Mouse (Mus musculus) gastrocnemius, postnatal 14 days (tissue): ENCODE data around the gene Tssk2. TPM values are rescaled to one million over a fixed set of nuclear protein-coding genes. Genes with fewer than 3 reads are reported as not detected.

Experiments used
- DNase-seq: peaks from one replicate; pipeline ENCODE4 v3.0.0; 2021; ENCODE audit warnings: mixed read lengths
- intact Hi-C: fragments of 180-260 bp; cut with DNase I; formaldehyde crosslinking; loops from one replicate; pipeline ENCODE4 v1.15.1; 2025; ENCODE audit warnings: low total_unique reads
- total RNA-seq, 2 experiments: library from RNA; stranded (reverse); gene quantifications; 2 replicates each; pipeline ENCODE4 v1.2.3; 2021

The Tssk2 gene
- total RNA-seq, 2 experiments from 2014 or later, result not detected

- no peak for DNase-seq
- intact Hi-C loops, result no loop called here
Measured at GRCm38 (mm10) chr16:17938187-17938586, 39.8 kb downstream of the Tssk2 start.

GRCm38 (mm10) chr16:17938821-17939220, 40.4 kb downstream of the Tssk2 start:
- DNase-seq, result peak; percentile 40

GRCm38 (mm10) chr16:17939255-17939751, 40.9 kb downstream of the Tssk2 start:
- DNase-seq, result no peak
- intact Hi-C loops, result no loop called here

More at GRCm38 (mm10) chr16:17938821-17939220, 40.4 kb downstream of the Tssk2 start:
- intact Hi-C loops, result no loop called here

- no peak for DNase-seq
- intact Hi-C loops, result no loop called here
Measured at GRCm38 (mm10) chr16:17943466-17943865, 45.0 kb downstream of the Tssk2 start.

GRCm38 (mm10) chr16:17945081-17945831, 46.8 kb downstream of the Tssk2 start:
- DNase-seq, result no peak
- intact Hi-C loops, result no loop called here

- intact Hi-C loops, result no loop called here
- no peak for DNase-seq
Measured at GRCm38 (mm10) chr16:17949421-17949877, 51.0 kb downstream of the Tssk2 start.

Other genes starting within 250 kb of the Tssk2 start
- gene Med15, start 165.7 kb upstream of the Tssk2 start, total RNA-seq, result 10 to 100 TPM; 19.8 to 20.9 TPM
- 10 to 100 TPM; 17.3 to 19.9 TPM for gene Klhl22, start 139.0 kb upstream of the Tssk2 start, total RNA-seq
- gene Scarf2, start 101.4 kb upstream of the Tssk2 start, total RNA-seq, result 10 to 100 TPM in 1 of 2 experiments, 1 to 10 TPM in 1; 9.4 to 12.1 TPM
- gene B830017H08Rik, start 65.5 kb upstream of the Tssk2 start, total RNA-seq, result not detected
- under 1 TPM; 0.80 to 0.96 TPM for gene Car15, start 60.3 kb upstream of the Tssk2 start, total RNA-seq
- gene Gm20518, start 7.0 kb upstream of the Tssk2 start, total RNA-seq, result under 1 TPM; 0.16 to 0.29 TPM
- under 1 TPM in 1 of 2 experiments, not detected in 1; 0.16 TPM for gene Tssk1, start 4.4 kb upstream of the Tssk2 start, total RNA-seq
- gene Dgcr2, start 75 bp upstream of the Tssk2 start, total RNA-seq, result 10 to 100 TPM; 26.4 to 30.6 TPM
- gene Ess2, start 12.7 kb downstream of the Tssk2 start, total RNA-seq, result 1 to 10 TPM; 9.0 to 9.3 TPM
- gene Gsc2, start 16.4 kb downstream of the Tssk2 start, total RNA-seq, result not detected
- 1 to 10 TPM; 4.9 to 7.7 TPM for gene Slc25a1, start 29.6 kb downstream of the Tssk2 start, total RNA-seq
- gene Vpreb2, start 81.8 kb downstream of the Tssk2 start, total RNA-seq, result under 1 TPM in 1 of 2 experiments, not detected in 1; 0.38 TPM
- gene Dgcr6, start 154.2 kb downstream of the Tssk2 start, total RNA-seq, result 10 to 100 TPM; 26.6 to 28.5 TPM
- 10 to 100 TPM in 1 of 2 experiments, 1 to 10 TPM in 1; 2.7 to 11.8 TPM for gene Prodh, start 191.6 kb downstream of the Tssk2 start, total RNA-seq
- under 1 TPM; 0.18 to 0.21 TPM for gene Rtn4r, start 229.0 kb downstream of the Tssk2 start, total RNA-seq